Mouse (Mus musculus): ENCODE measurements around the gene Trio.

DNA sequence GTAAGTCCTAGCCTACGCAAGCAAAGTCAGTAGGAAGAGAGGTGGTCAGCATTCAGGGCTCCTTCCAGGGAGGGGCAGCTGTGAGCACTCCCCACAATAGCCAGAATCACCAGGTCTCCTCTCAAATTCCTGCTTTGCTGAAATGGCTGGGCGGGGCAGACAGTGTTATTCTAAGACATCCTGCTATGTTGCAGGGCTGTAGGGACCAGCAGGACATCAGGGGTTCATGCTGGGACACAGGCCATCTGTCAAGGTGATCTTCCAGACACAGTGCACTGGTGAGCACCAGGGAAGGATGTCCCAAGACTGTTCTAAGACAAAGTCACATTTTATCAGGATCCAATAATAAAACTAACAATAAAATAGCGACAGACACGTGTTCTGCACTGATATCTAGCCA lies 224.5 kb downstream of the Trio start:
- no peak for TF ChIP-seq CTCF (IDR thresholded peaks at IDR 0.05; ENCODE audit: extremely low read depth, insufficient read depth, low read length)
- no peak for TF ChIP-seq POLR2A (IDR thresholded peaks at IDR 0.05; ENCODE audit: extremely low read depth, insufficient read depth, low read length)
